Mouse (Mus musculus): Measurements from ENCODE around the gene Afg3l1.

- no peak for TF ChIP-seq CTCF (conservative IDR thresholded peaks at IDR 0.05; ENCODE audit: low read length)
- TF ChIP-seq NANOG (IDR thresholded peaks at IDR 0.05; ENCODE audit: borderline replicate concordance, low read length): no peak
Measured at GRCm38 (mm10) chr8:123477737-123478258, at the start of gene Afg3l1.
